Mouse (Mus musculus) forelimb bud, embryonic 11.5 days (tissue): ENCODE measurements around the gene Cd300ld5.
"Not testable (repeated sequence)": the region's sequence is repeated elsewhere in the genome, so short reads cannot be mapped to it uniquely, and the experiment has no call there.

Experiments used
- DNase-seq: peaks from one replicate; pipeline ENCODE4 v3.0.0-alpha.2; 2012; ENCODE audit warnings: low read depth, low spot score

Cd300ld5 gene

GRCm38 (mm10) chr11:115049282-115049895 lies 11.8 kb upstream of the Cd300ld5 start:
- DNase-seq = no peak

- no peak for DNase-seq
Measured at GRCm38 (mm10) chr11:115048259-115048658, 10.7 kb upstream of the Cd300ld5 start, which contains the start of gene Cd300ld3. Gene Cd300ld3, minus strand, starts transcription at chr11:115048409.

GRCm38 (mm10) chr11:115026912-115027311 lies 10.7 kb downstream of the Cd300ld5 start, which contains the start of gene Cd300ld4:
Gene Cd300ld4, minus strand, starts transcription at chr11:115027012.
- DNase-seq = not testable (repeated sequence)

- DNase-seq = not testable (repeated sequence)
Measured at GRCm38 (mm10) chr11:115016093-115016492, 21.5 kb downstream of the Cd300ld5 start, which contains the start of gene Cd300ld2. Gene Cd300ld2, minus strand, starts transcription at chr11:115016193.

GRCm38 (mm10) chr11:115004070-115004469 lies 33.5 kb downstream of the Cd300ld5 start:
- DNase-seq = no peak

- no peak for DNase-seq
Measured at GRCm38 (mm10) chr11:115001474-115002040, 36.0 kb downstream of the Cd300ld5 start, which contains the start of gene Cd300c2. Gene Cd300c2, minus strand, starts transcription at chr11:115001880.

- DNase-seq = no peak
Measured at GRCm38 (mm10) chr11:114989793-114990192, 47.8 kb downstream of the Cd300ld5 start, which contains the start of gene Cd300ld. Gene Cd300ld, minus strand, starts transcription at chr11:114989922.

- DNase-seq = no peak
Measured at GRCm38 (mm10) chr11:114981866-114982265, 55.7 kb downstream of the Cd300ld5 start.
